Comparison of ENCODE assay signal across 14 mouse cellular contexts in genomic region chr14:25366009-25366408, GRCm38 (mm10).
DNase-seq lines count a peak whose midpoint lies in the region; ATAC-seq lines count a peak whose summit lies in the region.
"Had no signal": no experiment of that assay in that cellular context is flagged by ENCODE, and none has a peak within 500 bp of the region (broad histone marks: within the 10 kb centered on the region; RNA-seq: fewer than 3 reads in every experiment).

No protein-coding gene starts in this region.

- H3K27ac ChIP-seq in heart, embryonic 15.5 days: peak overlapping the region; percentile 38; the same call in 1 of the 2 replicates
- H3K27ac ChIP-seq: embryonic facial prominence, embryonic 13.5 days; hindbrain, embryonic 10.5 days; layer of hippocampus, adult 2 months; macrophage had no signal

- WGBS in heart, embryonic 15.5 days: 65% methylated on average over 5 of the region's 5 CpGs

- no peak overlapping the region for H3K9ac ChIP-seq in heart, embryonic 15.5 days
- H3K9ac ChIP-seq: embryonic facial prominence, embryonic 13.5 days had no signal

- peaks cover 28% of the 10 kb centered on the region for H3K4me1 ChIP-seq in heart, embryonic 15.5 days (replicated peaks)

- H3K9me3 ChIP-seq in heart, embryonic 15.5 days (replicated peaks): no peaks in the 10 kb centered on the region

- H3K36me3 ChIP-seq in heart, embryonic 15.5 days: no peaks in the 10 kb centered on the region
- H3K36me3 ChIP-seq: embryonic facial prominence, embryonic 13.5 days had no signal

- peak; percentile 57 to 60 for DNase-seq in cerebellum, postnatal 10 days
- DNase-seq in cerebellum, adult 9-11 months: no peak
- DNase-seq in heart, adult 8-10 months (ENCODE audit: low spot score): no peak
- DNase-seq in 3T3-L1 (ENCODE audit: low read depth, low spot score): peak; percentile 37
- DNase-seq in cerebellum, postnatal 36 days: peak; percentile 49 to 62
- DNase-seq in retina, embryonic 14.5 days (ENCODE audit: low spot score): no peak
- DNase-seq: kidney, adult 2 months; thymus, adult 2 months had no signal

- H3K4me2 ChIP-seq in heart, embryonic 15.5 days: no peak overlapping the region
- H3K4me2 ChIP-seq: embryonic facial prominence, embryonic 13.5 days had no signal

- no peak for ATAC-seq in heart, embryonic 15.5 days (replicated peaks; ENCODE audit: insufficient number of reproducible peaks, insufficient read depth, low FRiP score, low read depth)
- ATAC-seq: CD4-positive, CD25-positive, alpha-beta regulatory T cell, adult 4 months had no signal

- H3K27me3 ChIP-seq in heart, embryonic 15.5 days: no peaks in the 10 kb centered on the region
- H3K27me3 ChIP-seq: embryonic facial prominence, embryonic 13.5 days had no signal

- no peak overlapping the region for H3K4me3 ChIP-seq in heart, embryonic 15.5 days
- H3K4me3 ChIP-seq: embryonic facial prominence, embryonic 13.5 days; hindbrain, embryonic 10.5 days; layer of hippocampus, adult 2 months had no signal

Comparison
In these comparisons a context has a peak if more than half of its experiments do, and no peak if none do; other contexts are left out.
1. DNase-seq: peak in cerebellum, postnatal 10 days (2 of 2), 3T3-L1 (single experiment) and cerebellum, postnatal 36 days (2 of 2); none in cerebellum, adult 9-11 months (single experiment), heart, adult 8-10 months (single experiment) and retina, embryonic 14.5 days (single experiment).